Mouse (Mus musculus) midbrain, embryonic 15.5 days (tissue): ENCODE results near the gene Tmem178. TPM values are rescaled to one million over a fixed set of nuclear protein-coding genes. Genes with fewer than 3 reads are reported as not detected.
"Not testable (repeated sequence)": the region's sequence is repeated elsewhere in the genome, so short reads cannot be mapped to it uniquely, and the experiment has no call there.

Experiments
- ATAC-seq: fragments of 200-750 bp; cut with Nextera tagmentation; replicated peaks from 2 replicates; pipeline ENCODE4 v1.8.0; 2017; ENCODE audit warnings: moderate TSS enrichment
- H3K27ac ChIP-seq: fragments of 300-500 bp; sonication (generic); 2 replicates; pipeline ENCODE4 v1.5.1; 2015; ENCODE audit warnings: mild to moderate bottlenecking, inconsistent platforms
- H3K27me3 ChIP-seq: fragments of 300-500 bp; sonication (generic); replicated peaks from 2 replicates; pipeline ENCODE4 v1.6.1; 2015; ENCODE audit warnings: inconsistent platforms
- H3K36me3 ChIP-seq: fragments of 300-500 bp; sonication (generic); replicated peaks from 2 replicates; pipeline ENCODE4 v1.6.1; 2015; ENCODE audit warnings: inconsistent platforms
- H3K4me1 ChIP-seq: fragments of 300-500 bp; sonication (generic); 2 replicates; pipeline ENCODE4 v1.6.1; 2015; ENCODE audit warnings: inconsistent platforms
- H3K4me2 ChIP-seq: fragments of 300-500 bp; sonication (generic); 2 replicates; pipeline ENCODE4 v1.6.1; 2015; ENCODE audit warnings: inconsistent platforms, mild to moderate bottlenecking, moderate library complexity
- H3K4me3 ChIP-seq: fragments of 300-500 bp; sonication (generic); 2 replicates; pipeline ENCODE4 v1.5.1; 2015; ENCODE audit warnings: mild to moderate bottlenecking, inconsistent platforms
- H3K9ac ChIP-seq: fragments of 300-500 bp; sonication (generic); 2 replicates; pipeline ENCODE4 v1.6.1; 2015; ENCODE audit warnings: mild to moderate bottlenecking, inconsistent platforms
- H3K9me3 ChIP-seq: fragments of 300-500 bp; sonication (generic); 2 replicates; pipeline ENCODE4 v1.6.1; 2016; ENCODE audit warnings: inconsistent platforms
- WGBS: fragments of 180-500 bp; shearing (Covaris S2); methylation state at CpG from one replicate; pipeline ENCODE4 v1.1.7; 2015; ENCODE audit warnings: mixed read lengths; 5-methylcytosine and 5-hydroxymethylcytosine counted together
- polyA plus RNA-seq: library from polyadenylated mRNA; unstranded; fragments of >200 nt; fragmentation: Nextera tagmentation; extraction: Ambion mirVana; gene quantifications from 2 replicates; pipeline ENCODE4 v1.2.1, GENCODE M21; 2015

The Tmem178 gene
- polyA plus RNA-seq, 1 experiment from 2014 or later: 23.5 TPM

DNA sequence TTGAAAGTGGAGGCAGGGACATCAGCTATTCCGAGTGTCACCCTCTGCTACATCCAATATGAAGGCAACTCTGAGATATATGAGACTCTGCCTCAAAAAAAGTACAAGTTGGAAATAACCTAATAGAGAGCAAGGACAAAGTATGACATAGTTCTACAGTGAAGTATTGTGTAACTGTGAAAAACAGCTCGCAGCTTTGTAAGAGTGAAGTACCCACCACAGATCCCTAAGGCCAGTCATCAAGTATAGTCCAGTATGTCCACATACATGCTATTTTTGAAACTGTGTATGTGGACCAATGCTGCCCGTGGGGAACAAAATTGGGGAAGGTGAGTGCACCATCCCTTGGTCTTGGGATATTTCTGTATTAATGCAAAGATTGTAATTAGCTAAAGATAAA is 18.9 kb upstream of the Tmem178 start:
- Histone ChIP-seq H3K27me3 (no peaks in the 10 kb centered on the region), H3K4me3 (no peak overlapping the region), H3K9me3 (no peaks in the 10 kb centered on the region), H3K36me3 (no peaks in the 10 kb centered on the region), H3K9ac (no peak overlapping the region), H3K27ac (no peak overlapping the region), H3K4me1 (no peaks in the 10 kb centered on the region; the same call in 1 of the 2 replicates), H3K4me2 (no peak overlapping the region)
- ATAC-seq: no peak
- 91% methylated on average over 3 of the region's 3 CpGs for WGBS

DNA sequence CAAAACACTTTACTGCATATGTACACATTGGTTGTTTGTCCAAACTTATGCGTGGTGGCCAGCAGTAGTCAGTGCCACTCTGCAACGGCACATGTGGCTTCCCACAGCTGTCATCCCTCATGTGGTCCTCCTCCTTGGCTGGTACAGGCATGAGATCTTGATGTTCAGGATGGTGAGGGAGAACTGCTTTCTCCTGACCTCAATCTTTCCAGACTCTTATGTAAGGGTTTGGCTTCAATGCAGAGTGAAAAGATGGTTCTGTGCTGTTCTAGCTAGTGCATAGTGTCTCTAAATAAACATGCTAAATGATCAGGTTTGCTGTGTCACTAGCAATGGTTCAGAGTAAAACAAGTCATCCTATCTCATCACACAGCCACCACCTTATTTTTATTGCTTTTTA is 17.3 kb upstream of the Tmem178 start:
- no peak for ATAC-seq
- no peak overlapping the region for H3K4me2 ChIP-seq

DNA sequence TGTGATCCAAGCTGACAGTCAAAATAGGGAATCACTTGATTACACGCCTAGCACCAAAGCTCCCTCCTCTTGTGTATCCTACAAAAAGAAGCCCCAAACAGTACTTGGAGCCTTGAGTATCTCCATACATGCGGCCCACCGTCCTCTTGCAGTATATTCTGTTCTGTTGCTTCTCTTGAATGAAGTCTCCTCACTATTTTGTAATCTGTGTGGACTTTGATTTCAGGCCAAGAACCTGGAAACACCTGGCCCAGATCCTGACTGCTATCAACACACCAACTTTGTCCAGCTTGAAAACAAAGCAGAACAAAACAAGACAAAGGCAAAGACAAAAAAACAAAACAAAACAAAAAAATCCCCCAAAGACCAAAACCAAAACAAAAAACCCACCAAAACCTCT is 11.7 kb upstream of the Tmem178 start:
- no peaks in the 10 kb centered on the region for H3K27me3 ChIP-seq
- no peaks in the 10 kb centered on the region for H3K9me3 ChIP-seq
- no peak overlapping the region for H3K4me2 ChIP-seq
- no peak overlapping the region for H3K27ac ChIP-seq
- H3K9ac ChIP-seq: no peak overlapping the region
- no peak for ATAC-seq
- H3K36me3 ChIP-seq: no peaks in the 10 kb centered on the region
- H3K4me3 ChIP-seq: no peak overlapping the region
- no peaks in the 10 kb centered on the region for H3K4me1 ChIP-seq
- 87% methylated on average over 3 of the region's 3 CpGs for WGBS

More for the DNA sequence above, 17.3 kb upstream of the Tmem178 start:
- Histone ChIP-seq H3K27ac (no peak overlapping the region), H3K36me3 (no peaks in the 10 kb centered on the region), H3K4me3 (no peak overlapping the region), H3K27me3 (no peaks in the 10 kb centered on the region), H3K9ac (no peak overlapping the region), H3K9me3 (no peaks in the 10 kb centered on the region), H3K4me1 (no peaks in the 10 kb centered on the region)
- WGBS: 91% methylated on average over 2 of the region's 2 CpGs

DNA sequence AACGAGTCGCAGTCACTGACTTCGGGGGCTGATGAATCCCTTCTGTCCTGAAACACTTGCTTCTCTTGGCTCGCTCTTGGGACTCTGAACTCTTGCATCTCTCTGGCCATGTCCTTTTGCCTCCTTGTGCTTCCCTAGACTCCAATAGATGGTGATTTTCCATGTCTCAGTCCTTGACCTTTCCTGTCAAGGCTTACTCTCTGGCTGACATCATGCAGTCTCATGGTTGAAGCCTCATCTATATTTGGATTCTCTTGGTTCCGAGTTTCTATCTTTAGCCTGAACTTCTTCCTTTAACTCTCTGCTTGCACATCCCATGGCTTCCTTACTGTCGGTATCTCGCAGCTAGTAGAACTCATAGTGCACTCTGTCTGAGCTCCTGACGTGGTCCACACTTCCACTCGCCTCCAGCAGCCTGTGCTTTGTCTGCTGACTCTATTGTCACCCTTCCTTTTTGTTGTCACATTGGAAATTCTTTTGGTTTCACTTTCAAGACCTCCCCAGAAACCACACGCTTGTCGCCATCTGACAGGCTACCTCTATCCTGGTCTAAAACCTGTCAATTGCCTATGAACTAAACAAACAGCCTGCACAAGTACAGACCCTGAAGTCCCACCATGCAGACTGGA is 10.9 kb upstream of the Tmem178 start:
- no peak overlapping the region for H3K27ac ChIP-seq
- H3K27me3 ChIP-seq: no peaks in the 10 kb centered on the region
- no peak overlapping the region for H3K4me3 ChIP-seq
- H3K4me1 ChIP-seq: no peaks in the 10 kb centered on the region
- WGBS: 81% methylated on average over 11 of the region's 11 CpGs
- no peak for ATAC-seq
- no peak overlapping the region for H3K4me2 ChIP-seq
- no peaks in the 10 kb centered on the region for H3K9me3 ChIP-seq
- H3K9ac ChIP-seq: no peak overlapping the region
- H3K36me3 ChIP-seq: no peaks in the 10 kb centered on the region

DNA sequence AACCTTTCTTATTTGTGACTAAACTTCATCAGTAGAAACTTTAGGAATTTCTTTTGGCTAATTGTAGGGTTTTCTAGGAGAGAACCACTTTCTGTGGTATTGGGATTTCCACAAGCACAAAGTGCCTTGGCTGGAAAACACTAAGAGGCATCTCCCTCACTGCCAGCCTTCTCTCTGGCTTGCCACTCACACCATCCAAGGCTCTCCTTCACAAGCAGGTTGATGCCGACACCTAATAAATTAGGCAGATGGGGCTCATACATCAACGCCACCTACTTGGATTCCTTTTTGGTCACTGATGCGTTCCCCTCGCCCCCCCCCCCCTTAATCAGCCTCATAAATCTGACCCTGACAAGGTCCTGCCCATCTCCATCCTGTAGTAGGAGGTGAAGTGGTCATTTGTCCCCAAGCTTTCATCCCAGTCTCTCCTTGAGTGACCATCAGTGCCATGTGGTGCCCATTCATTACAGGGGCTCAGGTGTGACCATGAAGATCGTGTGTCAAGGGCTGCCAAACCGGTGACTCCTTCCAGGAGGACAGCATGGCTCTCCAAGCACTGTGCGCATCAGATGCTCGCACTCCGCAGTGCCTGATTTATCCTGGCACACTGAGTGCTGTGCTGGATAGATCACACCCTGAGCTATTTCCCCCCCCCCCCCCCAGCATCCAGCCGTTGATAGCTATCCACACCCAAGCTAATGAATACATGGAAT is 8.5 kb upstream of the Tmem178 start:
- H3K27ac ChIP-seq: no peak overlapping the region
- H3K9ac ChIP-seq: no peak overlapping the region
- H3K4me3 ChIP-seq: no peak overlapping the region
- WGBS: 81% methylated on average over 10 of the region's 10 CpGs
- ATAC-seq: no peak
- H3K9me3 ChIP-seq: no peaks in the 10 kb centered on the region
- H3K4me1 ChIP-seq: no peaks in the 10 kb centered on the region
- H3K36me3 ChIP-seq: no peaks in the 10 kb centered on the region
- H3K4me2 ChIP-seq: no peak overlapping the region
- no peaks in the 10 kb centered on the region for H3K27me3 ChIP-seq

DNA sequence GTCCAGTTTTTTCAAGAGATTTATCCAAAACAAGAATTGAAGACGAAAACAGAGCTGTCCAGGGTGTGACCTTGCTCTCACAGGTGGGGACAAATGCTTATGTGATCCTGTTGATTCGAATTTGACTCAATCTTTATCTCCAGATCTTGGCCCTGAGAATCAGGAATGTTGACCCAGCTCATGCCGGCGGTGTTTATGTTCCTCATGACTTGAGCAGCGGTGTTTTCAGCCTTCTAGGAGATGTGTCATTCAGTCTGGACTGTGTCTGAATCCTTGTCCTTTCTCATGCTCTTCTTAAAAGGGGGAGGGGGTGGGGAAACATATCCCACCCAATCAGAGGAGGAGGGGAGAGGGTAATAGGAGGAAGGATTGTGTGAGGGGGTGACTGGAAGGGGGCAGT is 7.9 kb upstream of the Tmem178 start:
- ATAC-seq: no peak
- no peaks in the 10 kb centered on the region for H3K27me3 ChIP-seq
- 88% methylated on average over 5 of the region's 5 CpGs for WGBS
- H3K4me1 ChIP-seq: no peaks in the 10 kb centered on the region
- no peak overlapping the region for H3K4me3 ChIP-seq
- H3K9ac ChIP-seq: no peak overlapping the region
- no peaks in the 10 kb centered on the region for H3K36me3 ChIP-seq
- no peak overlapping the region for H3K4me2 ChIP-seq
- H3K27ac ChIP-seq: no peak overlapping the region
- no peaks in the 10 kb centered on the region for H3K9me3 ChIP-seq

DNA sequence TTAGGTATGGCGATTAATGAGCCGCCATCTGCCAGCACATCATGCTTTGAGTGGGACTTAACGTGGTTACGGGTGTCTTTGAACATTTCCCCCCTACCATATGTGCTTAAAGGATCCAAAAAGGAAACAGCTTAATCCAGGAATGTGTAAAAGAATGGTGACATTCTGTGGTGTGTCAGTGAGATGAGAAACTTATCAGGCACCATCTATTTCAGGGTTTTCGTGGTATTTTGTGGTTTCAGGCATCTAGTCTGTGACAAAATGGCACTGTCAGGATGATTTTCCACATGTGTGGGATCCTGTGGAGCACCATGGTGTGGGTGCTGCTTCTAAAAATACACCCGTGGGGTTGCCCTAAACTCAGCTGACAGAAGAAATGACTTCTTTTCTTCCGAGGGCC is 4.6 kb upstream of the Tmem178 start:
- no peak overlapping the region for H3K9ac ChIP-seq
- no peak overlapping the region for H3K27ac ChIP-seq
- no peaks in the 10 kb centered on the region for H3K4me1 ChIP-seq
- 81% methylated on average over 7 of the region's 7 CpGs for WGBS
- H3K4me2 ChIP-seq: no peak overlapping the region
- no peaks in the 10 kb centered on the region for H3K9me3 ChIP-seq
- H3K4me3 ChIP-seq: no peak overlapping the region
- no peaks in the 10 kb centered on the region for H3K27me3 ChIP-seq
- ATAC-seq: no peak
- H3K36me3 ChIP-seq: no peaks in the 10 kb centered on the region

DNA sequence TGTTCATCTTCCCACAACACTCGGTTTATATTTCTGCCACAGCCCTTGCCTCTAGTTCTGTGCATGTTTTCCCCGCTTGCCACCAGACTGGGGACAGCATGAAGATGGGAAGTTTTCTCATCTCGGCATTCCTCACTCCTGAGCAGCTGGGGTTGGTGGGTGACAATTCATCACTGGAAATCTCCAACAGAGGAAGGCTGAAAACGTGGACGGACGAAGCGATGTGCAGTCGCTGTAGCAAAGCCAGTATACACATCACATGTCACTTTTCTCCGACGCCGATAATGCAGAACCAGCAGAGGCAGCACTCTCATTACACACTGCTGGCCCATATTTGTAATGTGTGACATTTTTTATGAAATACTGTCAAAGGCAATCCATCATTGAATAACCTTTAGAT is 2.6 kb upstream of the Tmem178 start:
- H3K9me3 ChIP-seq: no peaks in the 10 kb centered on the region
- H3K27me3 ChIP-seq: no peaks in the 10 kb centered on the region
- WGBS: 59% methylated on average over 11 of the region's 11 CpGs
- H3K36me3 ChIP-seq: no peaks in the 10 kb centered on the region
- no peak overlapping the region for H3K27ac ChIP-seq
- H3K4me2 ChIP-seq: no peak overlapping the region
- H3K4me1 ChIP-seq: peaks cover 9% of the 10 kb centered on the region; the same call in 1 of the 2 replicates
- no peak for ATAC-seq
- no peak overlapping the region for H3K9ac ChIP-seq
- H3K4me3 ChIP-seq: no peak overlapping the region

DNA sequence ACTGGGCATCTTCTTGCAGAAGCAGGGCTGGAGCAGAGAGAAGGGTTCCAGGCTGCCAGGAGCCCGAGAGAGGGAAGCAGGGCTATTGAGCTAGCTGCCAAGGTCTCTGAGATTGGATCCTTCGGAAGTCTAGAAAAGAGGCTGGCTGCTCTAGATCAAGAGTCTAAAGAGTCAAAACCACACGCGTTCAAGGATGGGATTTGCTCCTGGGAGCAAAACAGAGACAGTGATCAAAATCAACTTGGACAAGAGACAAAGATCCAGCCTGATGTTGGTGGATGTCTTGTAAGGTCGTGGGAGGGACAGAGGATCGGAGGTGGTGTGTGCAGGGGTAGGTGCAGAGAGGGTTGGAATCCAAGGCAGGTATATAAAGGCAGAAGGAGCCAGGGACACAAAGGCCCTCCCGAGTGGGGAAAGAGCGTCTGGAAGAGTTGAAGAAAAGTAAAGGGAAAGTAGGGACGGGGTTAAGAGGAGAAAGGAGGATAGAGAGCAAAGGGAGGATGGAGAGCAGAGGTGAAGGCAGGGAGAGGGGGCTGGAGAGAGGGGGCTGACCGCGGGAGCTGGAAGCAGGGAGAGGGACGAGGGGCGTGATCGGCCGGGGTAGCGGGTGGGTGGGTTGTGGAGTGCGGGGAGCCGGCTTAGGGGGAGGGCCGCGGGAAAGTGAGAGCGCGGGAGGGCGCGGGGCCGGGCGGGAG is 450 bp upstream of the Tmem178 start:
- Histone ChIP-seq H3K27me3 (no peaks in the 10 kb centered on the region), H3K4me3 (peak overlapping the region; percentile 71), H3K9ac (peak overlapping the region; percentile 93), H3K4me1 (peaks cover 14% of the 10 kb centered on the region), H3K27ac (peak overlapping the region; percentile 86), H3K9me3 (no peaks in the 10 kb centered on the region), H3K4me2 (peak overlapping the region; percentile 81), H3K36me3 (no peaks in the 10 kb centered on the region)
- peak; percentile 72 for ATAC-seq
- WGBS: 5% methylated on average over 26 of the region's 26 CpGs

DNA sequence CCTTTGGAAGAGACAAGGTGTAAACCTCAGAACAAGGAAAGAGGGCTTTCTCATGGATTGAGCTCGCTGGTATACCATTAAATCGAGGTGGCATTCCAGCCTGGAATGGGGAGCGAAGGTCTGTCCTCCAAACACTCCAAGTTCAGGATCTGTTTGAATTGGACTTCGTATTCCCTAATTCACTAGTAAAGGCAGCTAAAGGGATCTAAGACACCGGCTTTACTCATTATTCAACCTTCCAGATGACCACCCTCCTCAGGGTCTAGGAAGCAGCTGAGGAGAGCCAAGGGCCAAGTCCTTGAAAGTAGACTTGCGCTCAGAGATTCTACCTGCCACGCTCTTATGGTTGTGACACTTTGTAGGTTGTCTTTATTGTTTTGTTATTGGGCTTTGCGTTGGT is 1.1 kb downstream of the Tmem178 start:
- not testable (repeated sequence) for H3K36me3 ChIP-seq, H3K27me3 ChIP-seq, ATAC-seq, H3K9me3 ChIP-seq
- Histone ChIP-seq H3K4me3 (peak overlapping the region; percentile 42), H3K9ac (peak overlapping the region; percentile 32; the same call in 1 of the 2 replicates), H3K4me1 (peaks cover 14% of the 10 kb centered on the region), H3K27ac (0 out of 2 replicates have a peak overlapping the region, but pooled peaks have one; percentile 15), H3K4me2 (peak overlapping the region; percentile 66)
- WGBS: 25% methylated on average over 8 of the region's 8 CpGs

DNA sequence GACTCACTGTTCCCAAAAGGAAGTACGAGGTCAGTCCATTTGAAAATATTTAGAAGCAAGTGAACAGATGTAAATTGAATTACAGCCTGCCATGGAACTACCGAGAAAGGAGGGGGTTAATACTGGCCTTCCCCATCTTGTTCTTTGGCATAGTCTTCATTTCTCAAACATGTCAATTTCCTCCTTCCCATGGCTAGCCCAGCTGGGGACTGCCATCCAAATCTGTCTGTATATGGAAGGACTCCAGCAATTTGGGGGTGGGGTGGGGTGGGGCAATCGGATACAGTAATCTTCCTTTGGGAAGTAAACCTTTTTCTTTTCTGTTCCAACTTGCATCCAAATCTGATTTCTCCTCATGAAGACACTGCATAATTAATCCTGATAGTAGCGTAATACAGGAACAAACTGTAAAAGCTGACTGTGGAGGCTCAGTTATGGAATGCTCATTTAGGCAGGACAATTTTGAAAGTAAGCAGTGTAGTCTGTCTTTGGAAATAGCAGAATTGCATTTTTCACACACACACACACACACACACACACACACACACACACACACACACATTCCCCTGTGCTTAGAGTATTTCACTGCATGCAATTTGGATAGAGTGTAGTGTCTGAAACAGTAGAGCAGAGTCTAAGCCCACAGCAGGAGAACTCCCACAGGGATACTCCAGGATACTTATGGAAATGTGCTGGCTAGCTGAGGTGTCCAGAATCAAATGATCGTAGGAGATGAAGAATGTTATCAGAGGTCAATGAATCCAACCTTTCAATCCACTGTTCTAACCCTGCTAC is 1.9 kb downstream of the Tmem178 start:
- Histone ChIP-seq H3K9me3 (no peaks in the 10 kb centered on the region), H3K27ac (no peak overlapping the region), H3K4me3 (peak overlapping the region; percentile 42), H3K4me2 (peak overlapping the region; percentile 66), H3K9ac (peak overlapping the region; percentile 32), H3K4me1 (peaks cover 14% of the 10 kb centered on the region), H3K36me3 (no peaks in the 10 kb centered on the region), H3K27me3 (no peaks in the 10 kb centered on the region)
- no peak for ATAC-seq
- 54% methylated on average over 5 of the region's 5 CpGs for WGBS
